Mouse (Mus musculus): Measurements from ENCODE around the gene Rapgef1. TPM values are rescaled to one million over a fixed set of nuclear protein-coding genes. Genes with fewer than 3 reads are reported as not detected.
"Not testable (repeated sequence)": the region's sequence is repeated elsewhere in the genome, so short reads cannot be mapped to it uniquely, and the experiment has no call there.

Rapgef1 gene
- total RNA-seq, 2 experiments from 2014 or later, result 104 to 107 TPM

DNA sequence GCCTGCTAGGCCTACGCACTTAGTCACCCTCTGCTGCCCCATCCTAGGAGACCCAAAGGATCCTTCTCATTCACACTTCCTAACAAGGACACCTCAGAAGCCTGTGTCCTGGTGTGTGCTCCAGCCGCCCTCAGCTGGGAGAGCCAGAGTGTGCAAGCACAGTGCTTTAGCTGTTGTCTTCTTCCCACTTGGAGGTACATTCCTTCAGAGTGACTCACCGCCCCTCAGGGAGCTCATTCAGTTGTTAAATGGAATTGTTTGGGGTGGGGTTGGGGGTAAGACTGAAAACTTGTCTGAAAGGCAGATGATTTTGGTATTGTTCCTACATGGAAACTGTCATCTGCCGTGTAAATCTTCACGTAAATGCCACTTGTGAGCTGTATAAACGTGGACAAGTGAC is 72.0 kb downstream of the Rapgef1 start:
- DNase-seq (ENCODE audit: low spot score in 2 of 2), result no peak
- intact Hi-C loops (cut with DNase I), result no loop called here

DNA sequence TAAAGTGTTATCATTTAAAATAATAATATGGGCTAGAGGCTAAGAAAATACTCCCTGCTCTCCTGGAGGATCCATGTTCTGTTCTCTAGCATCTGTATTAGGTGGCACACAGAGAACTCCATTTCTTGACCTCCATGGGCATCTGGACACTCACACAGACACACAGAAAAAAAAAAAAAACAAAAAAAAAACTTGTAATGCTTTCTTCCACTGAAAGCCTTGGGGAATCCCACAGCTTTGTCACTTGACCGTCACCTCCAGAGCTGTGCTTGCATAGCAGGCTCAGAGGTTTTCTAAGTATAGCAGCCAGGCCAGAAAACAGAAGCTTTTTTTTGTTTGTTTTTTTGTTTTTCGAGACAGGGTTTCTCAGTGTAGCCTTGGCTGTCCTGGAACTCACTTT is 72.7 kb downstream of the Rapgef1 start:
- intact Hi-C loops (cut with DNase I), result no loop called here
- no peak for DNase-seq (ENCODE audit: low spot score in 2 of 2)

DNA sequence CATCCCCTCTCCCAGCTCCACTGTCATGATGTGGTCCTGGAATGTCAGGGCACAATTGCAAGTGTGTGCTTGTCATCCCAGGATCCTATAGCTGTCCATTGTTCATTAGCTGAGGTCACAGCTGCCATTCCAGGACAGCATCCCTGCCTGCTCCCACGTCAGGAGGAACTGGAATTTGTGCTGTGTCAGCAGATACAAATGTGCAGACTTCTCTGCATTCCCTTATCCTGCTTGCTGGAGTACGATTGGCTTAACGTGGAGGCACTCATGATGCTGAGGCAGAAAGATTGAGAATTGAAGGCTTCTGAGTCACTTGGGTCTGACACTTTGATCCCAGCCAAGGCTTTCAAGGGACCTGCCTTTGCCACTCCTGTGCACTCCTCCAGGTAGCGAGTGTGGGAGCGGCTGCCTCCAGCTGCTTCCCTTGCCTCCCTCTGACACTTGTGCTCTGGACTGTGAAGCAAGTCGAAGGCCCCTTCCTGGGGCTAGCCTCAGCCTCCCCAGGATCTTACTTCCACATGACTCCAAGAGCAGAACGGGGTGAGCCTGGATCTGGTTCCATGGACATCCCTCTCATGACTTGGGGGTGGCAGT is 76.8 kb downstream of the Rapgef1 start:
- intact Hi-C loops (cut with DNase I), result no loop called here
- no peak for DNase-seq (ENCODE audit: low spot score in 2 of 2)

DNA sequence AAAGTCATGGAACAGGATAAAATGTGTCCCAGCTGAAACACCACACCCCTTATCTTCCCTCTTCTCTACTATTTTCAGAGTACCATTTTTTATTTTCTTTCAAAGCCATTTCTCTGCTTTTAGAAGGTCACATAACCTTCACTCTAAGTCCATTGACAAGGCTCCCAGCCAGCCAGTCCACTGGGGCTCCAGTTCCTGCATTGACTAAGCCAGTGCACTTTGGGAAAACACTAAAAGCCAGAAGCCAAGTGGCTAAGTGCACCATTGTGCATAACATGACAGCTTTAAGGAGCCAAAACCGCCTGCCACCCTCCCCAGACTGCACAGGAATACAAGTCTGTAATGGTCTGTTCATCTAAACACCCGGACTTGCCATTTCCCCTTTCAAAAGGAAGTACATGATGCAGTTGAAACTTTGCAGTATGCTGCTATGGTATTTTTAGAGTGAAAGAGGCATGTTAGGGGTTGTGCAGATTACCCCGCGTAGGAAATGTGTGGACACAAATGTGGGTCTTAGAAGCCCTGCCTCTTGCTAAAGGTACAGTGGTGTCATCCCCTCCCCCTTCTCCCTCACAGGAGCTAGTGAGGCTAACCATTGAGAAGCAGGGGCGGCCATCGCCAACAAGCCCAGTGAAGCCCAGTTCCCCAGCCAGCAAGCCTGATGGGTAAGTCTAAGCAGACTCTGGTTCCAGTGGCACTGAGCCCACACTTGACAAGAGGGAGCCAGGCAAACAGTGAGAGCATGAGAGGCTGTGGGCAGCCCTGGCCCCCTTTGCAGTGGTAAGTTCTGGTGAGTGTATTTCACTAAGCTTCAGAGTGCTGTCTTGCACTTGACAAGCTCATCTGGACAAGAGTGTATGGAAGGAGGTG is 79.1 kb downstream of the Rapgef1 start:
- intact Hi-C loops (cut with DNase I), result no loop called here
- DNase-seq (ENCODE audit: low spot score in 2 of 2), result no peak

DNA sequence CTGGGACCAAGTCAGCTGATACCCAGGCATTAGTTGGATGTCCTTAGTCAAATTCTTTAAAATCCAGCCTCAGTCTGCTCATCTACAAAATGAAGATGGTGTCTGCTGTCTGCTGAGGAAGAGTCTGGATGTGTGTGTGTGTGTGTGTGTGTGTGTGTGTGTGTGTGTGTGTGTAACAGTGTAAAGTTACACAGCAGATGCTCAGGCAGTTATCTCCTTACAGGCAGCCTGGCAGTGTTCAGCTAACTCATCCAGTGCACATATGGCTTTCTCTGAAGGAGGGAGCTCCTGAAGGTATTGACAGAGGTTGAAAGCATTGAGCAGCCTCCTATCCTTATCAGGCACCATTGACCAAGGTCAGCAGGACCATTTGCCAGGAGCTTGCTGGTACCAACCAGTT is 81.4 kb downstream of the Rapgef1 start:
- DNase-seq (ENCODE audit: low spot score in 2 of 2), result no peak
- intact Hi-C loops (cut with DNase I), result no loop called here

DNA sequence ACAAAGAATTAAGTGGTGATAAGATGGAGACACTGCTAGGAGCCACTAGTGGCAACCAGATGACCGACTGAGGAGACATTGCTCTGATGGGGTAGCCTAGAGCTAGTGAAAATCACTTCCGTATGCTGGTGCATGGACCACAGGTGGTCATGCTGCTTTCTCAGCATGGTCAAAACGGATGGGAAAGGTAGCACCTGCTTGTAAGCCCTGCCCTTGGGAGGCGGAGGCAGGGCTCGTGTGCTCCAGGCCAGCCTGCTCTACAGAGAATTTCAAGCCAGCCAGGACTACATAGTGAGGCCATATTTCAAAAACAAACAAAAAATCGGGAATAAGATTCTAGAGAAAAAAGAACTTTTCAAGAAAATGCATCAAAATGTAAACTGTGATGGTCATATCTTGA is 81.9 kb downstream of the Rapgef1 start:
- intact Hi-C loops (cut with DNase I), result no loop called here
- DNase-seq (ENCODE audit: low spot score in 2 of 2), result no peak

DNA sequence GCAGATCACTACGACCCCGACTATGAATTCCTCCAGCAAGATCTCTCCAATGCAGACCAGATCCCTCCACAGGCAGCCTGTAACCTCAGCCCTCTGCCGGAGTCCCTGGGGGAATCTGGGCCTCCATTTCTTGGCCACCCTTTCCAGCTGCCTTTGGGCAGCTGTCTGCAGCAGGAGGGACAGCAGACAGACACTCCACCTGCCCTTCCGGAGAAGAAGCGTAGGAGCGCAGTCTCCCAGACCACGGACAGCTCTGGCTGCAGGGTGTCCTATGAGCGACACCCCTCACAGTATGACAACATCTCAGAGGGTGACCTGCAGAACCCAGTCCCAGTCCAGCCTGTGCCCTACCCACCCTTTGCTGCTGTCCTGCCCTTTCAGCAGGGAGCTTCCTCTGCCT is 82.7 kb downstream of the Rapgef1 start:
- intact Hi-C loops (cut with DNase I), result no loop called here

DNA sequence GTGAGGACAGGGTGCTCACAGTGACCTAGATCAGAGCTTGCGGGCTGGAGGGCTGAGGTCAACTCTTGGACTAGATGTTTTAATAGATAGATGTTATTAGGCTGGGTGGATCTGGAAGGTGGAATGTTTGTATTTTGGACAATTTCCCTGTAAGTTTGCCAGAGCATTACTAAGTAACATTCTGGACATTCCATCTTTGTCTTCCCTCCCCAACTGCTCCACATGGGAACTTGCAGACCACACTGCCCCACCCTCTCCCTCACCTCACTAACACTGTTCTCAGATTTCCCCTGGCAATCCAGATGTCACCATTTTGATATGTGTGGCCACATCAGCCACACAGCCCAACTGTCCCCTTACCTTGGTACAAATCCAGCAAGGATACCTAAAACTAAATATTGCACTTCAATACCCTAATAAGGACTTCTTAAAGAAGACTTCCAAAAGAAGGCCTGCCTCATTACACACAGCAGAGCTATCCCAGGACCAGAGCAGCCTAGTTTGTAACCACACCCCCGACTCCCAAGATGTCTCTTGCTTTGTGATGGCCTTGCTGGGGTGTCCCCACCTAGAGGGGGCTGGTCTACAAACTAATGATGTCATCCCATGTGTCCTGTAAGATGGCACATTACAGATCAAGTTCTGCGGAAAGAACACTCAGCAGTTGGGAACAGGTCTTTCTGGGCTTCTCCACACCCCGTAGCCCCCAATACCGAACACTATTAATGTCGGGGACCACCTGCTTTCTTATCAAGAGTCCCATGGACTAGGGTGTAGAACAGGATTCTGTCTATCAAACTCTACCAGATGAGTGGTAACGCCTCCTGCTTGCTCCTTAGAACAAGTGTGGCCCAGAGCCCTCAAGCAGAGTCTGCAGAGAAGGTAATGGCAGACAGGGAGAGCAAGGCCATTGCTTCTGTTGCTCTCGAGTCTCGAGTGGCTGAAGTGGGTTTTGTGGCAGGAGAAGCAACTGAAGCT is 83.9 kb downstream of the Rapgef1 start:
- no peak for DNase-seq (ENCODE audit: low spot score in 2 of 2)
- intact Hi-C loops (cut with DNase I), result no loop called here

More for the DNA sequence above, 82.7 kb downstream of the Rapgef1 start:
- no peak for DNase-seq (ENCODE audit: low spot score in 2 of 2)

DNA sequence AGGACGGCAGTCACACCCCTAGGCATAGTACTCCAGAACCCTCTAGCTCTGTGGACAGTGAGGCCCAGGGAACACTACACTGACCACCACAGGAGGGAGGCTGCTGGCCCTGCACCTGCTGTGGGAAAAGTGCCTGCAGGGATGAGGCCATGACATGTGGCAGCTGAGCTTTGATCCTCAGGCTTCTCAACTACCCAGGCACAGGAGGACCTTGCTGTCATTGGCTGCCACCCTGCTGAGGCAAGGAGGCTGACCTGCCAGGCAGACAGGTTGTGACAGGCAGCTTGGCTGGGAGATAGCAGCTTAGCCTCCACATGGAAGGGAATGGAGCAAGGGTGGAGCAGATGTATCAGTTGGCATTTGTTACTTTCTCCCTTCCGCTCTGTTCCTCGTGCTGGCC is 86.0 kb downstream of the Rapgef1 start:
- intact Hi-C loops (cut with DNase I), result no loop called here
- no peak for DNase-seq (ENCODE audit: low spot score in 2 of 2)

DNA sequence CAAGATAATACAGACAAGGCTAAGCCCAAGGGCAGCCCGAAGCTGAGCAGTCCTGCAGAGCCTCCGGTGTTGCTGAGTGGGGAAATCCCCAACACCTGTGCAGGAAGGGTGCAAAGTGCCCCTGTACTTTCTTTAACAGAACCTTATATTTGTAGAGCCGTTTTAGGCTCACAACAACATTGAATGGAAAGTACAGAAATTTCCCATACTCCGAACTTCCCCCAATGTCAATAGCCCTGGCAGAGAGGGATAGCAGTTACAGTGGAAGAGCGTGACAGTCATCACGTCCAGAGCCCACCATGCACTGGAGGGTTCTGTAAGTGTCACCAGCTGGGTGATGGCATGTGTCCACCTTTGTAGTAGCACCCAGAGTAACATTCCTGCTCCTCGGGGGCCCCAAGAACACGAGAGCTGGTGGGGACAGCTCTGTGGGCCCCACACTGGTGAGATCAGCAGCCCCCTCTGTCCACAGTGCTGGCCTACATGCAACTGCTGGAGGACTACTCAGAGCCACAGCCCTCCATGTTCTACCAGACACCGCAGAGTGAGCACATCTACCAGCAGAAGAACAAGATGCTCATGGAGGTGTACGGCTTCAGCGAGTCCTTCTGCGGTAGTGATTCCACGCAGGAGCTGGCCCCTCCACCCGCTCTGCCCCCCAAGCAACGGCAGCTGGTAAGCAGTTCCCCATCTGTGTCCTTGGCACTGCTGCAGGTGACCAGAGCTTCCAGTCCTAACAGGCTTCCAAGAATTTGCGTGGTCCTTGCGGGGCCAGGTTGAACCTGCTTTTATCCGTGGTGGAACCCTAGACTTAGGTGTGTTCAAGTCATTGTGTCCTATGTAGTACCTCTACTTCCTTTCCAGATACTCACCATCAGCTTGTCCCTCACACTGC is 87.5 kb downstream of the Rapgef1 start:
- DNase-seq (ENCODE audit: low spot score in 2 of 2), result no peak
- intact Hi-C loops (cut with DNase I), result no loop called here

DNA sequence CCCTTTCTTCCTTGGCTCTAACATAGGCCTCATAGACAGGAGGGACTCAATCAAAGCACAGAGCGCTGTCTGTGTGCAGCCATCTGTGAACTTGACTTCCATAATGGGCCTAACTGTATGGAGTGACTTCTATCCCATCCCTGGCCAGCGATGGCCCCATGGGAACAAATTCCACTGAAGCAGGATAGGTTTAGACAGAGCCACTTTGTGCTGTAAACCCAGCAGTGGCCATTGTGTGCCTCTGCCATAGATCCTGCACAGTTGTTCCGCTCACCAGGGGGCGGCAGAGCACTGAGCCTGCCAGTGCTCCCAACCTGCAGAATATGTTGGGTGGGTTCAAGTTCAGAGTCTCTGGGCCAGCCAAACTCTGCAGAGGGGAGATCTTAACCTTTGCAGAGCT is 88.2 kb downstream of the Rapgef1 start:
- no peak for DNase-seq (ENCODE audit: low spot score in 2 of 2)
- intact Hi-C loops (cut with DNase I), result no loop called here

DNA sequence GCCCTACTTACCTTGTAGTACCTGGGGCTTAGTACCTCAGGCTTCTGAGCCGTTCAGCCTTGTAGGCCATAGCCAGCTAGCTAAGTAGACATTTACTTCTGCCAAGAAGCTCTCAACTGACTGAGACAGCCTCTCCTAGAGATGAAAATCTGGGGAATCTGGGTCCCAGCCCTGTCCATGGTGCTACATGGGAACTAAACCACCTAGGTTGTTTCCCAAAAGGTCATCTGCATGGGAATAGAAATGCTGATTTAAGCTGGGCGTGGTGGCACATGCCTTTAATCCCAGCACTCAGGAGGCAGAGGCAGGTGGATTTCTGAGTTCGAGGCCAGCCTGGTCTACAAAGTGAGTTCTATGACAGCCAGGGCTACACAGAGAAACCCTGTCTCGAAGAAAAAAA is 88.7 kb downstream of the Rapgef1 start:
- DNase-seq (ENCODE audit: low spot score in 2 of 2); intact Hi-C loops (cut with DNase I): not testable (repeated sequence)

DNA sequence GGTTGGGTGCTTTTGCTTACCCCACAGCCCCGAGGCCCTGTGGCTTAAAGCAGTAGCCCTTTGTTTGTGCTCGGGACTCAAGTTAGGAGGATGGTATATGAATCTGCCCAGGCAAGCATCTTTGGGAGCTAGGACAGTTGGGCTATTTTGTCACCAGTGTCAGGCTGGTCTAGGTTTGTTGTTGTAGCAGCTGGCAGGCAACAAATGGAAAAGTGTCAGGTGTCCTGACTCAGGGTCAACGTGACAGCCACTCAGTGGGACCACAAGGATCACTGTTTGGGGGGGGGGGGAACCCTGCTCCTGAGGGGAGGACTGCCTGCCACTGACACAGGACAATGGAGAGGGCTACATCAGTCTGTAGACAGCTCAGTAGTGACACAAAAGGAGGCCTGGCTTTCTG is 91.5 kb downstream of the Rapgef1 start:
- no peak for DNase-seq (ENCODE audit: low spot score in 2 of 2)
- intact Hi-C loops (cut with DNase I), result no loop called here

DNA sequence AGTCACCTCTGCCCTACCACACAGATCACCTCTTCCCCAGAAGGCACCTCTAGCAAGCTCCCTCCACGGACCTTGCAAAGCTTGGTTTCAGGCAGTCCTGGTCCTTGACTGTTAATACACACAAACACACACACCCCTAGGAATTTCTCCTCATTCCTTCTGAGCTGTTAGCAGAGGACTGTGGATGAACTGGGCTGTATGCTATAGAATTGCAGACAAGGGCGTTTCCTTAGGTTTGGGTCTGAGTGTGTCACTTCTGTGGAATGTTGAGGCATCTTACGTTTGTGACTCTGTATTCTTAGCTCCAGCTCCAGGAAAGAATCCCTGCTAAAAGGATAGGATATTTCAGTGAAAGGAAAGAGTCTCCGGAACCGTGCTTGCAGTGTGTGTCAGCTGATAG is 92.4 kb downstream of the Rapgef1 start:
- DNase-seq (ENCODE audit: low spot score in 2 of 2), result no peak
- intact Hi-C loops (cut with DNase I), result no loop called here

DNA sequence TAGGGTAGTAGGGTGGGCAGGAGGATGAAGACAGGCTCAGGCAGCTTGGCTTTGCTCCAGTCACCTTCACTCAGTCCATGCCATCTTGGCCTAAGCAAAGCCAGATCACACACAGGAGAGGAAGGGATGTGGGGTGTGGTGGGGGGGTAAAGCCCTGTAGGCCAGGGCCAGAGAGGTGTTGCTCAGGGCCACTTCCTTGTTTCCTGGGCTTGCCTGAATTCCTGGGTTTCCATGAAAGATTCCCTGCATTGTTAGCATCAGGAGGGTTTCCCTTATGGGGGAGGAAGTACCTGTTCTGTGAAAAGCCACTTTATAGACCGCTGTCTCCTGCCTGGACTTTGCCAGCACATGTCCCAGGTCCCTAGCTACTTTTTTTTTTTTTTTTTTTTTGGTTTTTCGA is 94.0 kb downstream of the Rapgef1 start:
- intact Hi-C loops (cut with DNase I), result no loop called here
- DNase-seq (ENCODE audit: low spot score in 2 of 2), result no peak

DNA sequence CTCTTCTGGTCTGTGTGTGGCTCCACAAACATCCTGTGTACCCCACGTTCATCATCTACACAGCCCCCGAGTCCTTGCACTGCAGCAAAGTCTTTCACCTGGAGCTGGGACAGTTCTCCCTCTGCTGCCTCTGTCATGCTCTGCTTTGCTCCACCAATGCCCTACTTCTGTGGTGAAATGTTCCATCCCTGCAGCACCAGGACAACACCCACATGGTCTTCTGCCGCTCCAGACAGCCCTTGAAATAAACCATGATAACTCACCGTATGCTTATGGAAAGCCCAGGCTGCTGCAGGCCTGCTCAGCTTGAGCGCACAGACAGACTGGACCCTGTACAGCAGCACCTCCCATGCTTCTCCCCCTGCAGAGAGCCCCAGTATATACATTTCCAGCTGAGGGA is 94.6 kb downstream of the Rapgef1 start:
- DNase-seq (ENCODE audit: low spot score in 2 of 2), result peak; percentile 57 to 59
- intact Hi-C loops (cut with DNase I), result no loop called here

DNA sequence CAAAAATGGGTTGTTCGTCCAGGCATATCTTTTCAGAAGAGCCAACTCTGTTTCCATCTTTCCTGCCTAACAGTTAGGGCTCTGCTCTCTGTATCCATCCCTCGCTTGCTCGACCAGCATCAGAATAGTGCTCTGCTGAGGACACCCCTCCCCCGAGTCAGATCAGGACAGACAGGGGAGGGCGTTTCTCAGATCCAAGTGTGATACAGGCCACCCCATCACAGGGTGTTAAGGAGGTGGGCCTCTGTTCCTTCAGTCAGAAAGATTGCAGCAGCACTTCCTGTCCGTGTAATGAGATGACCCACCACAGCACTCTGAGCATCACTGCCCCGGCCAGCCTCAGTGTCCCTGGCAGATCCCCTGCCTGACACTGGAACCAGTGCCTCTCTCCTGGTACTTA is 96.6 kb downstream of the Rapgef1 start:
- intact Hi-C loops (cut with DNase I), result no loop called here
- DNase-seq (ENCODE audit: low spot score in 2 of 2), result no peak

DNA sequence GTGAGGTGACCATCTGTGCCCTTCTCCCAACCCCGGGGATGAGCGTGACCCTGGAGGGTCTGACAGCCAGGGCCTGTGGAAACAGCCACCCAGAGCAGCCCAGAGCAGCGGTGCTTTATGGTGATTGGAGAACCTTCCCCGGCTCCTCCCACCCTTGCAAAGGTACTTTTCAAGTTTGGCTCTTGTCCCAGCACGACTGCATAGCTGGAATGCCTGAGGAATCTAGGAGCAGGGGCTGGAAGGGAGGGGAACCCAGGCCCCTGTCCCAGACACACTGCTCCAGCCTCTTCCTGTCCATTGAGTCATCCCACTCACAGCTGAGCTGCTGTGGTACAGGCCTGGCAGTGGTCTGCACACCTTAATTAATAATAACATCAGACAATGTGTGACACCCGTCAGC is 97.2 kb downstream of the Rapgef1 start:
- peak in 1 of 2 experiments; percentile 41 for DNase-seq (ENCODE audit: low spot score in 2 of 2)
- intact Hi-C loops (cut with DNase I), result no loop called here

DNA sequence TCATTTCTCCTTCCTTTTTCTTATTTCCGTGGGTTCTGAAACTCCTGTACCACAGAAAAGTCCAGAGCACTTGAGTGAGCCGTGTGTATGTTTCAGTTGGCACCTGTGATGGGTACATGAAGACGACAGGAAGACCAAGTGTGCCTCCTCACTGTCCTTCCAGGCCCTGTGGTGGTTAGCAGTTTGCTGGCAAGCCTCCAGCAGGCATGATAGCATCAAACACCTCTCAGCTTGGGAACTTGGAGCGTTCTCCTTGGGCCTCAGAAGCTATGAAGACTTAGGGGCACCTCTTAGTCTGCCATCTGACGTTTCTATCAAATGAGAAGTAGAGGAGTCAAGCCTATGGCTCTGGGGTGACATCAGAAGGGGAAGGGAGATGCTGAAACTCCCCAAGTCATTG is 99.1 kb downstream of the Rapgef1 start:
- DNase-seq (ENCODE audit: low spot score in 2 of 2), result no peak
- intact Hi-C loops (cut with DNase I), result no loop called here

Data from left cerebral cortex, postnatal 36 days (tissue).